Mouse (Mus musculus): Measurements from ENCODE around the gene Wdr37.
"Not testable (repeated sequence)": the region's sequence is repeated elsewhere in the genome, so short reads cannot be mapped to it uniquely, and the experiment has no call there.

Wdr37 gene

GRCm38 (mm10) chr13:8871314-8871962, at the start of gene Wdr37:
Wdr37 (minus strand) TSS chr13:8871909.
- peak; percentile 61 for DNase-seq

- not testable (repeated sequence) for DNase-seq
Observed at GRCm38 (mm10) chr13:8913890-8914289, 42.2 kb upstream of the Wdr37 start.

GRCm38 (mm10) chr13:8905986-8906385, 34.3 kb upstream of the Wdr37 start:
- not testable (repeated sequence) for DNase-seq

GRCm38 (mm10) chr13:8888603-8889002, 16.9 kb upstream of the Wdr37 start:
- no peak for DNase-seq

GRCm38 (mm10) chr13:8886185-8886560, 14.5 kb upstream of the Wdr37 start:
- DNase-seq: no peak

GRCm38 (mm10) chr13:8885445-8886184, 13.9 kb upstream of the Wdr37 start, which contains the start of gene Idi1:
Idi1 (plus strand) TSS chr13:8885501.
- DNase-seq: peak; percentile 97

GRCm38 (mm10) chr13:8883870-8884269, 12.2 kb upstream of the Wdr37 start:
- DNase-seq: not testable (repeated sequence)

- DNase-seq: no peak
Observed at GRCm38 (mm10) chr13:8881611-8882010, 9.9 kb upstream of the Wdr37 start.

- no peak for DNase-seq
Observed at GRCm38 (mm10) chr13:8873776-8874175, 2.1 kb upstream of the Wdr37 start.

GRCm38 (mm10) chr13:8870510-8871313, 997 bp downstream of the Wdr37 start:
- peak; percentile 90 for DNase-seq

- no peak for DNase-seq
Observed at GRCm38 (mm10) chr13:8870160-8870509, 1.6 kb downstream of the Wdr37 start.

GRCm38 (mm10) chr13:8869578-8870157, 2.0 kb downstream of the Wdr37 start:
- no peak for DNase-seq

- no peak for DNase-seq
Observed at GRCm38 (mm10) chr13:8866612-8867011, 5.1 kb downstream of the Wdr37 start.

- DNase-seq: no peak
Observed at GRCm38 (mm10) chr13:8864990-8865389, 6.7 kb downstream of the Wdr37 start.

- no peak for DNase-seq
Observed at GRCm38 (mm10) chr13:8860861-8861260, 10.8 kb downstream of the Wdr37 start.

- no peak for DNase-seq
Observed at GRCm38 (mm10) chr13:8858453-8858852, 13.3 kb downstream of the Wdr37 start.

GRCm38 (mm10) chr13:8854769-8855168, 16.9 kb downstream of the Wdr37 start:
- no peak for DNase-seq

GRCm38 (mm10) chr13:8853424-8853823, 18.3 kb downstream of the Wdr37 start:
- no peak for DNase-seq

GRCm38 (mm10) chr13:8849311-8849710, 22.4 kb downstream of the Wdr37 start:
- DNase-seq: no peak

GRCm38 (mm10) chr13:8847702-8848101, 24.0 kb downstream of the Wdr37 start:
- DNase-seq: no peak

- DNase-seq: no peak
Observed at GRCm38 (mm10) chr13:8842273-8842672, 29.4 kb downstream of the Wdr37 start.

- DNase-seq: not testable (repeated sequence)
Observed at GRCm38 (mm10) chr13:8841846-8842245, 29.9 kb downstream of the Wdr37 start.

- DNase-seq: no peak
Observed at GRCm38 (mm10) chr13:8840941-8841340, 30.8 kb downstream of the Wdr37 start.
